Mouse (Mus musculus): Measurements from ENCODE around the gene Rap1b.

DNA sequence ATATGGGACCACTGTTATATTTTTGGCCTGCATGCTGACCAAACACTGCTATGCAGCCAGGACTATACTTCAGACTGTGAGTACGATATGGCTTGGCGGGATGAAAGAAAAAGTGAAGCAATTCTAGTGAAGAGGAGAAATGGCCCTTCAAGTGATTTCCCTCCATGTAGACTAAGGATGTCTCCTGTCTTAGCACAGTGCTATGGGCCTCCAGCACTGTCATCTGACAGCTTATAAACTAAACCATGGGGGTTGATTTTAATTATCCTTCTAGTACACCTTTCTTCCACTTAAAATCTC is 54.7 kb downstream of the Rap1b start:
- TF ChIP-seq GATA1 (IDR thresholded peaks at IDR 0.05; ENCODE audit: borderline replicate concordance, low read length) (no peak), FLI1 (IDR thresholded peaks at IDR 0.05; ENCODE audit: low read length) (no peak)

Data from megakaryocyte, embryonic 14.5 days (primary cell).